Mouse (Mus musculus) heart, postnatal 0 days (tissue): ENCODE measurements around the gene Mpig6b.

Experiments
- CTCF ChIP-seq: IDR thresholded peaks from 2 replicates; pipeline ENCODE4 v1.5.1; 2016; ENCODE audit warnings: antibody characterized with exemption, control low read depth, low read depth
- EP300 ChIP-seq: IDR thresholded peaks from 2 replicates; pipeline ENCODE4 v1.6.1; 2016; ENCODE audit warnings: antibody characterized with exemption, low read depth

- peak; percentile 11; the same call in 1 of the 2 replicates for TF ChIP-seq CTCF
- TF ChIP-seq EP300: no peak
These were observed 40.5 kb upstream of the Mpig6b start for GRCm38 (mm10) chr17:35106522-35106921.
